Mouse (Mus musculus) midbrain, embryonic 11.5 days (tissue): Measurements from ENCODE around the gene Mrnip. TPM values are rescaled to one million over a fixed set of nuclear protein-coding genes. Genes with fewer than 3 reads are reported as not detected.

Experiments
- ATAC-seq: fragments of 200-750 bp; cut with Nextera tagmentation; 2 replicates; pipeline ENCODE4 v1.8.0; 2017; ENCODE audit warnings: moderate TSS enrichment, moderate library complexity; ENCODE audit not compliant: low FRiP score
- DNase-seq: peaks from one replicate; pipeline ENCODE4 v3.0.0; 2015; ENCODE audit warnings: low spot score; ENCODE audit errors: missing footprints
- H3K27ac ChIP-seq: fragments of 300-500 bp; sonication (generic); 2 replicates; pipeline ENCODE4 v1.5.1; 2014; ENCODE audit warnings: low read depth, low read length
- H3K27me3 ChIP-seq: fragments of 300-500 bp; sonication (generic); 2 replicates; pipeline ENCODE4 v1.6.1; 2014; ENCODE audit warnings: mild to moderate bottlenecking, low read length, moderate library complexity, mixed read lengths; ENCODE audit not compliant: control insufficient read depth, insufficient read depth
- H3K36me3 ChIP-seq: fragments of 300-500 bp; sonication (generic); 2 replicates; pipeline ENCODE4 v1.6.1; 2014; ENCODE audit warnings: mild to moderate bottlenecking, low read length, moderate library complexity, mixed read lengths; ENCODE audit not compliant: control insufficient read depth, insufficient read depth
- H3K4me1 ChIP-seq: fragments of 300-500 bp; sonication (generic); 2 replicates; pipeline ENCODE4 v1.6.1; 2014; ENCODE audit warnings: low read length; ENCODE audit not compliant: control insufficient read depth, insufficient read depth
- H3K4me2 ChIP-seq: fragments of 300-500 bp; sonication (generic); 2 replicates; pipeline ENCODE4 v1.6.1; 2014; ENCODE audit warnings: mild to moderate bottlenecking, moderate library complexity
- H3K4me3 ChIP-seq: fragments of 300-500 bp; sonication (generic); 2 replicates; pipeline ENCODE4 v1.5.1; 2014; ENCODE audit warnings: low read depth, low read length
- H3K9ac ChIP-seq: fragments of 300-500 bp; sonication (generic); 2 replicates; pipeline ENCODE4 v1.6.1; 2014; ENCODE audit warnings: low read length
- H3K9me3 ChIP-seq: fragments of 300-500 bp; sonication (generic); 2 replicates; pipeline ENCODE4 v1.6.1; 2016; ENCODE audit warnings: low read length; ENCODE audit not compliant: control insufficient read depth
- WGBS: fragments of 180-500 bp; shearing (Covaris S2); extraction: QIAGEN DNeasy Blood & Tissue Kit; methylation state at CpG from one replicate; pipeline ENCODE4 v1.1.7; 2014; 5-methylcytosine and 5-hydroxymethylcytosine counted together
- polyA plus RNA-seq: library from polyadenylated mRNA; unstranded; fragments of >200 nt; fragmentation: Nextera tagmentation; extraction: Ambion mirVana; gene quantifications from 2 replicates; pipeline ENCODE4 v1.2.1, GENCODE M21; 2014

Mrnip gene
- polyA plus RNA-seq, 1 experiment from 2014 or later = 20.0 TPM

DNA sequence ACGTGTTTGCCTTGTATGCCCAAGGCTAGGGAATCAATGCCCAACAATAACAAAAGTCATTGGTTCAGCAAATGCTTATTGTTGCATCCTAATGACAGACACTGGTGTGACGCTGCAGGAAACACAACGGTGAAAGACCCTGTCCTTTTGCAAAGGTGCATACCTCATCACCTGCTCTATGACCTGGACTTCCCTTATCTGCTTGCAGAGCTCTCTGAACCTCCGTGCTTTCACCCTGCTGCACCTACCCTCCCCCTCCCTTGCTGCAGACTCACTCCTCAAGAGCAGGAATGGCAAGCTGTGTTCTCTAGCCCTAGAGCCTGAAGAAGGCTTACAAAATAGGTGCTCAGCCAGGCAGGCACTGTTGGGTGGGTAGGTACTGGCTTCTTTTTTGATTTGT lies 20.5 kb downstream of the Mrnip start:
- peaks cover 5% of the 10 kb centered on the region for H3K36me3 ChIP-seq
- H3K9me3 ChIP-seq = no peaks in the 10 kb centered on the region

DNA sequence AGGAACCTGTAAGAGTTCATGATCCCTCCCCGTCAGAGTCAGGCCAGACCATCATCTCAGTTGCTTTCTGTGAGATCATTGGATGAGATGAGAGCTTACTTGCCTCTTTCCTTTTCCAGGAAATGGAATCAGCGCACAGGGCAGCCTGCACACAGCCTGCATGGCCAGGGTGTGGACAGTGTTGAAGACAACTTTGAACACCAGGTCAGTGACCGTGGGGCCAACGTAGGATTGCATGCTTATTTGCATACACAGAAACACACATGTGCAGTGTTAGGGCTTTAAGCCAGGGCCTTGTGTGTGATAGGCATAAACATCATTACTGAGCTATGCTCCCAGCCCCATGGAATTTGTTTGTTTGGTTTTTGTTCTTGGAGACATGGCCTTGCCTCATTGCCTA lies 23.3 kb downstream of the Mrnip start:
- H3K4me2 ChIP-seq = no peak overlapping the region
- no peak overlapping the region for H3K9ac ChIP-seq
- WGBS = 93% methylated on average over 4 of the region's 4 CpGs
- H3K4me3 ChIP-seq = no peak overlapping the region
- no peak overlapping the region for H3K27ac ChIP-seq
- H3K4me1 ChIP-seq = no peaks in the 10 kb centered on the region
- H3K36me3 ChIP-seq = peaks cover 24% of the 10 kb centered on the region
- H3K27me3 ChIP-seq = no peaks in the 10 kb centered on the region
- H3K9me3 ChIP-seq = no peaks in the 10 kb centered on the region
- ATAC-seq (no peak), DNase-seq (no peak)

More for the DNA sequence above, 20.5 kb downstream of the Mrnip start:
- Histone ChIP-seq H3K27me3 (no peaks in the 10 kb centered on the region), H3K4me1 (no peaks in the 10 kb centered on the region), H3K27ac (no peak overlapping the region), H3K4me3 (no peak overlapping the region), H3K4me2 (no peak overlapping the region), H3K9ac (no peak overlapping the region)
- no peak for ATAC-seq
- 85% methylated on average over 4 of the region's 4 CpGs for WGBS
- no peak for DNase-seq

DNA sequence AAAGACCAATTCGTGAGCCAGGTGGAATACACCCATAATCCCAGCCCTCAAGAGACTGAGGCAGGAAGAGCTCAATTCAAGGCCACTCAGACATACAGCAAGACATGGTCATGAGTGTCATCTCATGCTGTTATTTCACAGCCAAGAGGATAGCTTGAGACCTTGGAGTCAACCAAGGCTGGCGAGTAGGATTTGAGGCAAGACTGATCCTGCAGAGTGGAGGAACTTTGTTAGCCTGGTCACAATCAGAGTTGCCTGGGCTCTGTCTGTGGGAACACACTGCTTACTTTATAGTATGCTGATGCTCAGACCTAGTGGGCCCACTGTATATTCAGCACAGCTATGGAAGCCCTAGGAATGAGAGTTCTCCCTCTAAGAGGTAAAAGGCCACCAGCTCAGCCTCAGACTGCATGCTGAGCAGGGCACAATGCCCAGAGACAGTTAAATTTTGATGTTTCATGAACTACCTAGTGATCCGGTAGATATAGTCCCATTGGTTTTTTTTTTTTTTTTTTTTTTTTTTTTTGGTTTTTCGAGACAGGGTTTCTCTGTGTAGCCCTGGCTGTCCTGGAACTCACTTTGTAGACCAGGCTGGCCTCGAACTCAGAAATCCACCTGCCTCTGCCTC lies 24.1 kb downstream of the Mrnip start:
- DNase-seq = no peak
- Histone ChIP-seq H3K27me3 (no peaks in the 10 kb centered on the region), H3K27ac (no peak overlapping the region), H3K4me2 (no peak overlapping the region), H3K4me1 (no peaks in the 10 kb centered on the region), H3K9me3 (no peaks in the 10 kb centered on the region), H3K9ac (no peak overlapping the region), H3K36me3 (peaks cover 29% of the 10 kb centered on the region), H3K4me3 (no peak overlapping the region)
- 85% methylated on average over 4 of the region's 5 CpGs for WGBS
- ATAC-seq = no peak

DNA sequence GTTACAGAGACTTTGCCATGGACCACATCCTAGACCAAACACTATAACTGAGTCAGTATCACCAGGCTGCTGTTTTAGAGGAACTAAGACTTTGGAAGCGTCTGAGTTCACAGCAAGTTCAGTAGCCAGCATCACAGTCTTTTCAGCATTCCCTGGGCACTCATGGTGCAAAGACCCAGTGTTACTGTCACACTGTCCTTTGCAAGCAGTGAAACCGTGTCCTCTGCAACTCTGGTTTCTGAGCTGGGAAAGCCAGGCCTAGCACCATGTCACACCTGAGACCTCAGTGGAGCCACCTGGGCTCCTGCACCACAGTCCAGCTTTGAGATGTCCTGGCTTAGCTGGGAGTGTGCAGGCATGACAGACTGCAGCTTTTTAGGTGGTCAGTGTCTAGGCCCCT lies 24.7 kb downstream of the Mrnip start:
- no peak overlapping the region for H3K4me3 ChIP-seq
- ATAC-seq (no peak), DNase-seq (no peak)
- H3K27ac ChIP-seq = no peak overlapping the region
- H3K9ac ChIP-seq = no peak overlapping the region
- H3K27me3 ChIP-seq = no peaks in the 10 kb centered on the region
- 90% methylated on average over 2 of the region's 2 CpGs for WGBS
- no peaks in the 10 kb centered on the region for H3K4me1 ChIP-seq
- H3K36me3 ChIP-seq = peaks cover 29% of the 10 kb centered on the region
- no peaks in the 10 kb centered on the region for H3K9me3 ChIP-seq
- H3K4me2 ChIP-seq = no peak overlapping the region

DNA sequence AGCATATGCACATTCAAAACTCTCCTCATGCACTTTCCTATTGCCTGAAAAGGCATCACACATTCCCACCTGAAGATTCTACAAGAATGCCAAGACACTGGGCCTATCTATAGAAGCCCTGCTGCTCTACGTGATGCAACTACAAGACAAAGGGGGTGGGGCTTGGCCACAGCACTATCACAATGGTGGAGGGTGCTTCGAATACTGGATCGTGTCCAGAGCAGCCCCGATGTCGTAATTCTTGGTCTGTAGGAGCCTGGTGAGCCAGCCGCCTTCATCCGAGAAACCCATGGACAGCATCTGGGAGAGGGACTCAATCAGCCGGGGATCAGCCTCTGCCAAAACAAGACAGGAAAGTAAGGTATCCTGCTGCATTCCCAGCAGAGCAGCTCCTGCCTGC lies 26.4 kb downstream of the Mrnip start:
- WGBS = 89% methylated on average over 8 of the region's 8 CpGs
- H3K4me3 ChIP-seq = no peak overlapping the region
- no peak for ATAC-seq
- no peaks in the 10 kb centered on the region for H3K4me1 ChIP-seq
- DNase-seq = no peak
- H3K4me2 ChIP-seq = no peak overlapping the region
- H3K36me3 ChIP-seq = peaks cover 29% of the 10 kb centered on the region
- no peak overlapping the region for H3K27ac ChIP-seq
- no peaks in the 10 kb centered on the region for H3K9me3 ChIP-seq
- H3K9ac ChIP-seq = no peak overlapping the region
- H3K27me3 ChIP-seq = no peaks in the 10 kb centered on the region

DNA sequence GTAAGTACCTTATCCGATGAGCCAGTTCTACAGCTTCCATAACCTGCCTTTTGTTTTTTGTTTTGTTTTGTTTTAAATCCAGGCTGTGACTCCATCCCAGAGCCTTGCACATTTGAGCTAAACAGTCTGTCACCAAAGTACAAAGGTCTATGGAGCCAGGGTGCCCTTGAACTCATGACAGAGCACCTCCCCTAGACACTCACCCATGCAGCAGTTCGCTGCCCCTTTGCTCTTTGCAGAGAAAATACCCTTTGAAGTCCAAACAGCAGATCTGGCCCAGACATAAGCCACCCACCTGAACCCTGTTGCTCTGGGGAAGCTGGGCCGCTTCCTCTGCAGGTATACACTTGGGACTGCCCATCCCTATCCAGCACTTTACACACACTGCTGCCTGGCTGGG lies 27.3 kb downstream of the Mrnip start:
- H3K4me1 ChIP-seq = no peaks in the 10 kb centered on the region
- H3K9ac ChIP-seq = no peak overlapping the region
- H3K4me2 ChIP-seq = no peak overlapping the region
- peaks cover 29% of the 10 kb centered on the region for H3K36me3 ChIP-seq
- no peaks in the 10 kb centered on the region for H3K9me3 ChIP-seq
- 94% methylated on average over 3 of the region's 3 CpGs for WGBS
- H3K4me3 ChIP-seq = no peak overlapping the region
- DNase-seq (no peak), ATAC-seq (no peak)
- H3K27ac ChIP-seq = no peak overlapping the region
- no peaks in the 10 kb centered on the region for H3K27me3 ChIP-seq

DNA sequence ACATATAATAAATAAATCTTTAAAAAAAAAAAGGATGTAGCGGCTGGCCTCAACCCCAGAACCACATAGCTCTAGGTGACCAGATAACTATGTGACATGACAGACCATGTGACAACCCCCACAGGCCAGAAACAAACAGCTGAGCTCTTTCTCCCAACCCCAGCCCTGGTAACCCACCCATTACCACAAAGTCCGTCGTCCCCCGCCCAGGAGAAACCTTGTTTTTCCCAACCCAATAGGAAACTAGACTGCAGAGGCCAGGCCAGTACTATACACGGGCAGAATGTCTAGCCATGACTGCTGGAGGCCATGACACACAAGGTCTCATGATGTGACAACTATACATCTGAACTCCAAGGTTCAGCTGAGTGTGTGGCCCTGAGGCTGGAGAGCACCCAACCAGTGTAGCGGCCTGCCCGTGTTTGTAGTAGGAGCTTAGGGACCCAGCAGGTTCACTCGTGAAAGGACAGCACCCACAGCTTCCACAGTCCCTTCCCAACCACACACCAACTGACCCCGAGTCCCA lies 29.1 kb downstream of the Mrnip start:
- ATAC-seq (no peak), DNase-seq (no peak)
- Histone ChIP-seq H3K4me2 (no peak overlapping the region), H3K27ac (no peak overlapping the region), H3K9ac (no peak overlapping the region), H3K4me1 (no peaks in the 10 kb centered on the region), H3K27me3 (no peaks in the 10 kb centered on the region), H3K9me3 (no peaks in the 10 kb centered on the region), H3K4me3 (no peak overlapping the region), H3K36me3 (peaks cover 35% of the 10 kb centered on the region)
- WGBS = 94% methylated on average over 9 of the region's 9 CpGs

DNA sequence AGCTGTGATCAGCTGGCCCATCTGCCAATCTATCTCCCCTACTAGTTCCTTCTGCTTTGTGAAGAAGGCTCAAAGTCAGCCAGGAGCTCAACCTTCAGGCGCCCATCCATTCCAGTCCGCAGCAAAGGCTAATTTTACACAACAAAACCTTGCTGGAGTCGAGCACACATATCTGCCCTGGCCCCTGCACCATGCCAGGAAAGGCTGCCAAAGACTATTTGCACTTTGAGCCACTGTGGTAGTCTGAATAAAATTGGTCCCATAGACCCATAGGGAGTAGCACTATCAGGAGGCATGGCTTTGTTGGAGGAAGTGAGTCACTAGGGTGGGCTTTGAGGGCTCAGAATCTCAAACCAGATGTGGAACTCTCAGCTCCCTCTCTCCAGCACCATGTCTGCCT lies 31.2 kb downstream of the Mrnip start:
- Histone ChIP-seq H3K4me2 (no peak overlapping the region), H3K4me1 (peaks cover 5% of the 10 kb centered on the region; the same call in 1 of the 2 replicates), H3K27ac (no peak overlapping the region), H3K9me3 (no peaks in the 10 kb centered on the region), H3K27me3 (no peaks in the 10 kb centered on the region), H3K36me3 (peaks cover 24% of the 10 kb centered on the region), H3K4me3 (no peak overlapping the region), H3K9ac (no peak overlapping the region)
- 89% methylated on average over 3 of the region's 3 CpGs for WGBS
- DNase-seq (no peak), ATAC-seq (no peak)

DNA sequence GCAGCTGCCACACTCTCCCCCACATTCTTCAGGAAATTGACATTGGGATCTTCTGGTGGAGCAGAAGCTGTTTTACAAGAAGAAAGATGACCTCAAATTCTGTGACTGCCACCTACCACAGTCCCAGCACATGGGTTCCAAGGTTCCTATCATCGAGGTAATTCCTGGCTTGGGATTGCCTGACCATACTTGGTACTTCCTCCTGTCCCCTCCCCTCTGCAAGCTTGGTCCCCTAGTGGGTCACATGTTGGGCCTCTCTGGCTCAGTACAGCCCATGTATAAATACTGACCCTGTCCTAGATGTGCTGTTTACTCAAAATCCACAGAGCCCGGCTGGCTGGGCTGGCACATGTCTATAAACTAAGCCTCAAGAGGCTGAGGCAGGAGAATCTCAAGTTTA lies 31.8 kb downstream of the Mrnip start:
- H3K4me2 ChIP-seq = no peak overlapping the region
- ATAC-seq = no peak
- H3K27me3 ChIP-seq = no peaks in the 10 kb centered on the region
- no peak for DNase-seq
- H3K4me3 ChIP-seq = no peak overlapping the region
- peaks cover 21% of the 10 kb centered on the region for H3K36me3 ChIP-seq
- no peak overlapping the region for H3K9ac ChIP-seq
- H3K9me3 ChIP-seq = no peaks in the 10 kb centered on the region
- 90% methylated on average over 2 of the region's 2 CpGs for WGBS
- no peak overlapping the region for H3K27ac ChIP-seq
- peaks cover 7% of the 10 kb centered on the region for H3K4me1 ChIP-seq
